Mouse (Mus musculus): ENCODE data around the gene Prrg2. TPM values are rescaled to one million over a fixed set of nuclear protein-coding genes. Genes with fewer than 3 reads are reported as not detected.
A peak's percentile ranks its signal among the peaks of the same experiment; 100 is the strongest.

Prrg2 gene
- total RNA-seq, 1 experiment = 11.4 TPM

- H3K4me1 ChIP-seq (ENCODE audit: control insufficient read depth in 2 of 2, insufficient read depth in 2 of 2, low read length in 2 of 2, poor library complexity in 1 of 2) = peaks cover 3 to 12% of the 10 kb centered on the region in 2 experiments; a peak in 3 of 4 replicates
- H3K9me3 ChIP-seq (ENCODE audit: control insufficient read depth, insufficient read depth, low read depth, low read length) = no peaks in the 10 kb centered on the region
- H3K9ac ChIP-seq (ENCODE audit: insufficient read depth, low read depth, low read length, poor library complexity, severe bottlenecking) = no peak overlapping the region
- in situ Hi-C loops (cut with MboI; ENCODE audit: low sequenced_read_pairs in 2 of 2, unreplicated experiment in 2 of 2) = no loop called here
- no peak for TF ChIP-seq HCFC1 (IDR thresholded peaks at IDR 0.05; ENCODE audit: borderline replicate concordance, insufficient read depth, low read length)
- TF ChIP-seq ZNF384 (IDR thresholded peaks at IDR 0.05; ENCODE audit: low read depth, low read length) = no peak
- no peak for TF ChIP-seq CHD2 (IDR thresholded peaks at IDR 0.05; ENCODE audit: low read depth, low read length)
- no peak for TF ChIP-seq ZC3H11A (IDR thresholded peaks at IDR 0.05; ENCODE audit: borderline replicate concordance, low read depth, low read length)
- TF ChIP-seq MAFK (IDR thresholded peaks at IDR 0.05; ENCODE audit: insufficient read depth, low read depth, low read length) = no peak
- H3K27ac ChIP-seq (ENCODE audit: insufficient read depth, low read depth, low read length, poor library complexity, severe bottlenecking) = no peak overlapping the region
- no peak overlapping the region for H3K4me3 ChIP-seq (ENCODE audit: insufficient read depth in 1 of 2, low read depth in 1 of 2, low read length in 2 of 2, poor library complexity in 1 of 2, severe bottlenecking in 1 of 2)
- H3K36me3 ChIP-seq (ENCODE audit: control insufficient read depth, insufficient read depth, low read length, poor library complexity, severe bottlenecking) = peaks cover 49% of the 10 kb centered on the region
- no peak for DNase-seq (ENCODE audit: low read depth, low spot score)
Observed at GRCm38 (mm10) chr7:45012011-45012410, 50.5 kb downstream of the Prrg2 start.

DNA sequence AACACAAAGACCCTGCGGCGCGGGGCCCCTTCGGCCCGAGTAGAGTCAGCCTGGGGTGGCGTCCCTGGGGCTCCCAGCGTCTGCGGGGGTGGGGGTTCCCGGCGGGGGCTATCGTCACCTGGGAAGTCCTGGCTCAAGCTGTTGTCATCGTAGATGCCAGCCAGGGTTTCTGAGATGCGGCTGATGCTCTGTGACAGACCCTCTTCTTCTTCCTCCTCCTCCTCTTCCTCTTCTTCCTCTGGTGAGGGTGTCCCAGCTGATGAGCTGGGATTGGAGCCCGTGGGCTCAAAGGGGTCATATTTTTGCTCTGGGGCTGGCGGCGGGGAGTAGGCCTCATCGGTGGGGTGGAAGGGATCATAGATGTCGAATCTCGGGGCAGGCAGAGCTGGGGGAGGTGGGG lies 54.1 kb downstream of the Prrg2 start:
- in situ Hi-C loops (cut with MboI; ENCODE audit: low sequenced_read_pairs in 2 of 2, unreplicated experiment in 2 of 2) = no loop called here
- Histone ChIP-seq H3K4me3 (ENCODE audit: insufficient read depth in 1 of 2, low read depth in 1 of 2, low read length in 2 of 2, poor library complexity in 1 of 2, severe bottlenecking in 1 of 2) (peak overlapping the region in 1 of 2 experiments; percentile 47; a peak in 1 of 4 replicates), H3K27ac (ENCODE audit: insufficient read depth, low read depth, low read length, poor library complexity, severe bottlenecking) (no peak overlapping the region), H3K9me3 (ENCODE audit: control insufficient read depth, insufficient read depth, low read depth, low read length) (no peaks in the 10 kb centered on the region), H3K4me1 (ENCODE audit: control insufficient read depth in 2 of 2, insufficient read depth in 2 of 2, low read length in 2 of 2, poor library complexity in 1 of 2) (peaks cover 0 to 12% of the 10 kb centered on the region in 2 experiments; a peak in 2 of 4 replicates), H3K9ac (ENCODE audit: insufficient read depth, low read depth, low read length, poor library complexity, severe bottlenecking) (peak overlapping the region; percentile 45), H3K36me3 (ENCODE audit: control insufficient read depth, insufficient read depth, low read length, poor library complexity, severe bottlenecking) (peaks cover 72% of the 10 kb centered on the region)
- TF ChIP-seq ZNF384 (IDR thresholded peaks at IDR 0.05; ENCODE audit: low read depth, low read length) (no peak), CHD2 (IDR thresholded peaks at IDR 0.05; ENCODE audit: low read depth, low read length) (no peak), ZC3H11A (IDR thresholded peaks at IDR 0.05; ENCODE audit: borderline replicate concordance, low read depth, low read length) (no peak), HCFC1 (IDR thresholded peaks at IDR 0.05; ENCODE audit: borderline replicate concordance, insufficient read depth, low read length) (no peak), MAFK (IDR thresholded peaks at IDR 0.05; ENCODE audit: insufficient read depth, low read depth, low read length) (no peak)
- no peak for DNase-seq (ENCODE audit: low read depth, low spot score)

DNA sequence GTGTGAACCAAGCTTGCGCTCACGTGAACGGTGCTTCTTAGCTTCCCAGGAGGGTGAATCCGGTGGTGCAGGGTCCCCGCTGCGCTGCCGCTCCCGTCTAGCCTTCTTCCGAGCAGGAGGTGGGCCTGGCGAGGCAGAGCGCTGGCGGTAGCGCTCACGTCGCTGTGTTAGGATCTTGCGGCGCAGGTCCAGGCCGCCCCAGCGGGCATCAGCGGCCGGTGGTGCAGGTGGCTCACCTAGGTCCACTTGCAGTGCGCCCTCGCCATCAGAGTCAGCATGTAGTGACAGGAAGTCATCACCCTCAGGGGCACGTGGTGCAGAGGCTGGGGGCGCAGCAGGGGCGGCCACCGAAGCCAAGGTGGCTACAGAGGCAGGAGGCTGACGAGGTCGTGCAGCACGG lies 54.6 kb downstream of the Prrg2 start:
- TF ChIP-seq CHD2 (IDR thresholded peaks at IDR 0.05; ENCODE audit: low read depth, low read length) (no peak), HCFC1 (IDR thresholded peaks at IDR 0.05; ENCODE audit: borderline replicate concordance, insufficient read depth, low read length) (no peak), ZNF384 (IDR thresholded peaks at IDR 0.05; ENCODE audit: low read depth, low read length) (no peak), MAFK (IDR thresholded peaks at IDR 0.05; ENCODE audit: insufficient read depth, low read depth, low read length) (no peak), ZC3H11A (IDR thresholded peaks at IDR 0.05; ENCODE audit: borderline replicate concordance, low read depth, low read length) (no peak)
- Histone ChIP-seq H3K4me1 (ENCODE audit: control insufficient read depth in 2 of 2, insufficient read depth in 2 of 2, low read length in 2 of 2, poor library complexity in 1 of 2) (peaks cover 0 to 12% of the 10 kb centered on the region in 2 experiments; a peak in 2 of 4 replicates), H3K9me3 (ENCODE audit: control insufficient read depth, insufficient read depth, low read depth, low read length) (no peaks in the 10 kb centered on the region), H3K36me3 (ENCODE audit: control insufficient read depth, insufficient read depth, low read length, poor library complexity, severe bottlenecking) (peaks cover 72% of the 10 kb centered on the region), H3K4me3 (ENCODE audit: insufficient read depth in 1 of 2, low read depth in 1 of 2, low read length in 2 of 2, poor library complexity in 1 of 2, severe bottlenecking in 1 of 2) (peak overlapping the region; percentile 41 to 47; a peak in 3 of 4 replicates), H3K9ac (ENCODE audit: insufficient read depth, low read depth, low read length, poor library complexity, severe bottlenecking) (peak overlapping the region; percentile 45), H3K27ac (ENCODE audit: insufficient read depth, low read depth, low read length, poor library complexity, severe bottlenecking) (no peak overlapping the region)
- in situ Hi-C loops (cut with MboI; ENCODE audit: low sequenced_read_pairs in 2 of 2, unreplicated experiment in 2 of 2) = no loop called here
- DNase-seq (ENCODE audit: low read depth, low spot score) = no peak

GRCm38 (mm10) chr7:45007141-45007540 lies 55.3 kb downstream of the Prrg2 start:
- in situ Hi-C loops (cut with MboI; ENCODE audit: low sequenced_read_pairs in 2 of 2, unreplicated experiment in 2 of 2) = no loop called here
- H3K9me3 ChIP-seq (ENCODE audit: control insufficient read depth, insufficient read depth, low read depth, low read length) = no peaks in the 10 kb centered on the region

DNA sequence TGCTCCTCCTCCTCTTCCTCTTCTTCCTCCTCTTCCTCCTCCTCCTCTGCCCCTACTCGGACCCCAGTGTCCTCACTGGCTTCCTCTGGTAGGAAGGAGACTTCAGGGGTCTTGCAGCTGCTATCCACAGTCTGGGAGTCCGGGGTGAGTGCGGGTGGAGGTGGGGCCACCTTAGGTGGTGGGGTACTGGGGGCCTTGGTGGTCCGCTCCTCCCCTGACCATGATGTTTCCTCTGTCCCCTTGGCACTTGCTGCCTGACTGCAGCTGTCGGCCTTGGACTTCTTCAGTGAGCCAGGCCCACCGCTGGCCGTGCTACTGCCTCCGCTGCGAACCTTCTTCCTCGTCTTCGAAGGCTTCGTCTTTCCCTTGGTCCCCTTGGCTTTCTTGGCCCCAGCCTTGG lies 56.0 kb downstream of the Prrg2 start:
- in situ Hi-C loops (cut with MboI; ENCODE audit: low sequenced_read_pairs in 2 of 2, unreplicated experiment in 2 of 2) = no loop called here
- Histone ChIP-seq H3K4me1 (ENCODE audit: control insufficient read depth in 2 of 2, insufficient read depth in 2 of 2, low read length in 2 of 2, poor library complexity in 1 of 2) (peaks cover 0 to 12% of the 10 kb centered on the region in 2 experiments; a peak in 2 of 4 replicates), H3K4me3 (ENCODE audit: insufficient read depth in 1 of 2, low read depth in 1 of 2, low read length in 2 of 2, poor library complexity in 1 of 2, severe bottlenecking in 1 of 2) (no peak overlapping the region), H3K9me3 (ENCODE audit: control insufficient read depth, insufficient read depth, low read depth, low read length) (no peaks in the 10 kb centered on the region), H3K36me3 (ENCODE audit: control insufficient read depth, insufficient read depth, low read length, poor library complexity, severe bottlenecking) (peaks cover 72% of the 10 kb centered on the region), H3K27ac (ENCODE audit: insufficient read depth, low read depth, low read length, poor library complexity, severe bottlenecking) (no peak overlapping the region), H3K9ac (ENCODE audit: insufficient read depth, low read depth, low read length, poor library complexity, severe bottlenecking) (no peak overlapping the region)
- TF ChIP-seq ZC3H11A (IDR thresholded peaks at IDR 0.05; ENCODE audit: borderline replicate concordance, low read depth, low read length) (no peak), ZNF384 (IDR thresholded peaks at IDR 0.05; ENCODE audit: low read depth, low read length) (no peak), HCFC1 (IDR thresholded peaks at IDR 0.05; ENCODE audit: borderline replicate concordance, insufficient read depth, low read length) (no peak), CHD2 (IDR thresholded peaks at IDR 0.05; ENCODE audit: low read depth, low read length) (no peak), MAFK (IDR thresholded peaks at IDR 0.05; ENCODE audit: insufficient read depth, low read depth, low read length) (no peak)
- DNase-seq (ENCODE audit: low read depth, low spot score) = no peak

More at GRCm38 (mm10) chr7:45007141-45007540, 55.3 kb downstream of the Prrg2 start:
- Histone ChIP-seq H3K36me3 (ENCODE audit: control insufficient read depth, insufficient read depth, low read length, poor library complexity, severe bottlenecking) (peaks cover 72% of the 10 kb centered on the region), H3K4me3 (ENCODE audit: insufficient read depth in 1 of 2, low read depth in 1 of 2, low read length in 2 of 2, poor library complexity in 1 of 2, severe bottlenecking in 1 of 2) (peak overlapping the region in 1 of 2 experiments; percentile 47; a peak in 3 of 4 replicates), H3K4me1 (ENCODE audit: control insufficient read depth in 2 of 2, insufficient read depth in 2 of 2, low read length in 2 of 2, poor library complexity in 1 of 2) (peaks cover 0 to 12% of the 10 kb centered on the region in 2 experiments; a peak in 2 of 4 replicates), H3K27ac (ENCODE audit: insufficient read depth, low read depth, low read length, poor library complexity, severe bottlenecking) (no peak overlapping the region), H3K9ac (ENCODE audit: insufficient read depth, low read depth, low read length, poor library complexity, severe bottlenecking) (no peak overlapping the region)
- no peak for DNase-seq (ENCODE audit: low read depth, low spot score)
- TF ChIP-seq ZC3H11A (IDR thresholded peaks at IDR 0.05; ENCODE audit: borderline replicate concordance, low read depth, low read length) (no peak), HCFC1 (IDR thresholded peaks at IDR 0.05; ENCODE audit: borderline replicate concordance, insufficient read depth, low read length) (no peak)
